Mouse (Mus musculus): ENCODE measurements around the gene Tfap4. TPM values are rescaled to one million over a fixed set of nuclear protein-coding genes. Genes with fewer than 3 reads are reported as not detected.

Gene Tfap4
- 5.7 and 6.4 TPM in 2 replicates for polyA plus RNA-seq (2015; fragmentation: Nextera tagmentation; extraction: Ambion mirVana)

DNA sequence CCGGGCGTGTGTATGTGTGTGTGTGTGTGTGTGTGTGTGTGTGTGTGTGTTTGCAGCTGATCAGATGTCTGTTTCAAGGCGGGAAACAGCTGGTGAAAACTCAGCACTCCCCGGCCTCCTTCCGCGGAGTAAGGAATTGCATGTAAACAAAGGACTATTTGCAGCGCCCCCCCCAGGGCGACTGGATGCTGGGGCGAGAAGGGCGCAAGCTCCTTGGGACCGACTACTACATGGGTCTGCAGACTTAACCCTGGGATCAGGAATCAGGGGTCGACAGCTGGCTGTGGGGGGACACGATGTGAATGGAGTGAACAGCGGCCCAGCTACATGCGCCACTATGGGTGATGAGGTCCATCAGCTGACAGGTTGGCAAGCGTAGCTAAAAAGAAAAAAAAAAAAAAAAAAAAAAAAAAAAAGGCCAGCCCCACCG lies at the start of gene Tfap4:
Tfap4 (minus strand) TSS at position 140 of the 430 bp plus-strand sequence.
- Histone ChIP-seq H3K4me2 (replicated peaks; ENCODE audit: low read depth, low read length) (peak within 1 kb of the TSS; percentile 99), H3K36me3 (ENCODE audit: insufficient read depth, low read length) (no peaks in the 10 kb centered on the region), H3K27ac (ENCODE audit: low read length) (peak within 1 kb of the TSS; percentile 93), H3K9ac (replicated peaks; ENCODE audit: low read depth) (peak within 1 kb of the TSS; percentile 39), H3K27me3 (replicated peaks; ENCODE audit: insufficient read depth, low read length) (no peaks in the 10 kb centered on the region), H3K4me1 (ENCODE audit: insufficient read depth, low read depth, low read length) (peaks cover 8% of the 10 kb centered on the region; the same call in 1 of the 2 replicates), H3K4me3 (ENCODE audit: low read depth, low read length) (peak within 1 kb of the TSS; percentile 71), H3K9me3 (ENCODE audit: low read length) (no peaks in the 10 kb centered on the region)
- DNase-seq (ENCODE audit: low spot score) (peak; percentile 94), ATAC-seq (peak; percentile 32)
- WGBS = 4% methylated on average over 14 of the region's 17 CpGs
- peak; percentile 66 for TF ChIP-seq CTCF (IDR thresholded peaks at IDR 0.05)
- TF ChIP-seq EP300 (IDR thresholded peaks at IDR 0.05) = peak; percentile 48

- H3K9ac ChIP-seq (replicated peaks; ENCODE audit: low read depth) = no peak overlapping the region
- H3K27ac ChIP-seq (ENCODE audit: low read length) = no peak overlapping the region
- WGBS = 62% methylated on average over 17 of the region's 19 CpGs
- no peak overlapping the region for H3K4me3 ChIP-seq (ENCODE audit: low read depth, low read length)
- H3K4me2 ChIP-seq (replicated peaks; ENCODE audit: low read depth, low read length) = no peak overlapping the region
- ATAC-seq (peak; percentile 14; the same call in 1 of the 2 replicates), DNase-seq (ENCODE audit: low spot score) (no peak)
- TF ChIP-seq EP300 (IDR thresholded peaks at IDR 0.05) (no peak), CTCF (IDR thresholded peaks at IDR 0.05) (no peak)
- no peaks in the 10 kb centered on the region for H3K27me3 ChIP-seq (replicated peaks; ENCODE audit: insufficient read depth, low read length)
- H3K9me3 ChIP-seq (ENCODE audit: low read length) = no peaks in the 10 kb centered on the region
- H3K36me3 ChIP-seq (ENCODE audit: insufficient read depth, low read length) = 0 out of 2 replicates have a peak, but pooled peaks cover 13% of the 10 kb centered on the region
- H3K4me1 ChIP-seq (ENCODE audit: insufficient read depth, low read depth, low read length) = peaks cover 22% of the 10 kb centered on the region; the same call in 1 of the 2 replicates
Observed at GRCm38 (mm10) chr16:4608532-4609059, 48.9 kb upstream of the Tfap4 start.

DNA sequence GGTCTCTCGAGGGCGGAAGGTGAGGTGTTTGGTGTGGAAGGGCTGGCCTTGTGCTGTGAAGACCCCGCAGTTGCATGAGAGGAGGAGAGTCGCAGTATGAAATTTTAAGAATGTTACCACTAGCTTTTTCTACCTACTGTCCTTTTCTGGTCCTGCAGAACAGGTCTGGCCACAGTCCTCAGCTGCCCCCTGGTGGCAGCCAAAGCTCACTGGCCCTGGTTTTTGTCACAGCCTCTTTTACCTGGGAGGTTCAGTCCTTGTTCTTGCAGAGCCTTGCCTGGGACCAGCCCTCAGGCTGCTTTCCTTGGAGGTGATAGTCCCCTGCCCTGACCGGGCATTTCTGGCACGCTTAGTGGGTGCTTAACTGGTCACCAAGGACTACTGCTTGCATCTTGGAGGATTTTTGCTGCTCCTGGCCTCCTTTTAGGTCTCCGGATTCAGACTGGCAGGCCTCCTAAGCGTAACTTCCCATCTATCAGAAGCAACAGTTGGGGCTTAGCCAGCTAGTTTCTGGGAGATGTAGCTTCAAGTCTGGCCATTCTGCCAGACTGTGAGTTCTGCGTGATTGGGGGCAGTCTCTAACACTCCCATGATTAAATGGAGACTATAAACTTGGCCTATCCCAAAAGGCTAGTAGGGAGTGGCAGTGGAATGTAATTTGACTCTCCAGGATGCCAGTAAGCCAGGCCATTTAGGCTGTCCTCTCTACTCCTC lies 48.3 kb upstream of the Tfap4 start:
- Histone ChIP-seq H3K9ac (replicated peaks; ENCODE audit: low read depth) (no peak overlapping the region), H3K4me3 (ENCODE audit: low read depth, low read length) (no peak overlapping the region), H3K27me3 (replicated peaks; ENCODE audit: insufficient read depth, low read length) (no peaks in the 10 kb centered on the region), H3K4me1 (ENCODE audit: insufficient read depth, low read depth, low read length) (peaks cover 26% of the 10 kb centered on the region; the same call in 1 of the 2 replicates), H3K4me2 (replicated peaks; ENCODE audit: low read depth, low read length) (no peak overlapping the region), H3K27ac (ENCODE audit: low read length) (0 out of 2 replicates have a peak overlapping the region, but pooled peaks have one; percentile 32), H3K9me3 (ENCODE audit: low read length) (no peaks in the 10 kb centered on the region), H3K36me3 (ENCODE audit: insufficient read depth, low read length) (0 out of 2 replicates have a peak, but pooled peaks cover 12% of the 10 kb centered on the region)
- TF ChIP-seq CTCF (IDR thresholded peaks at IDR 0.05) (peak; percentile 98), EP300 (IDR thresholded peaks at IDR 0.05) (no peak)
- ATAC-seq (peak; percentile 53), DNase-seq (ENCODE audit: low spot score) (peak; percentile 89)
- whole genome bisulfite sequencing = 40% methylated on average over 9 of the region's 9 CpGs

DNA sequence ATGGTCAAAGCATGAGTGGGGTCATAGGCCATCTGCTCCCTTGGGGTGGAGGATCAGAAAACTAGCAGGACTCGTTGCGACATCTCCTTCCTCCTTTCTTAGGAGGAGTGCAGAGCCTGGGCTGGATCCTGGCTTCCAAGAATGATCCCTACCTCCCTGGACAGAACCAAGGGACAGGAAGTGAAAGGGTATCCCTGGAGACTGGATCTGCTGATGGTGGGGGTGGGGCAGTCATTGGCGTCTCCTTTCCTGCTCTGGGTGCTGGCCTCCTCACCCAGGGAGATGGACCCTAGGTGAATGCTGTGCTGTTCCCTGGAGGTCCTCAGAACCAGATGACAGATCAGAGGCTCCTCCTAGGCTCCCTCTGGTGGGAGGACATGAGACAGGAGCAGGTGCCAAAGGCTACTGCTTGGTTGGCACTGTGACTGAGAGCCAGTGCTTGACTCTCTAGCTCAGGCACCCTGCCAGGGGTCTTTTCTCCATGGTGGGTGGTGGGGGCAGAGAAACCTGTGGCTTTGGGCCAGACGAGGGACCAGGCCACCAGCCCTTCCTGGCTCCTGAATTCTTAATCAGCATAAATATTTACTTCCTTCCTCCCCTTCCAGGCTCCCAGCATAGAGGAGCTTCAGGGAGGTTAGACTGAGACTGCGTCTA lies 46.9 kb upstream of the Tfap4 start:
- H3K27me3 ChIP-seq (replicated peaks; ENCODE audit: insufficient read depth, low read length) = no peaks in the 10 kb centered on the region
- WGBS = 7% methylated on average over 5 of the region's 5 CpGs
- DNase-seq (ENCODE audit: low spot score) (peak; percentile 76), ATAC-seq (peak; percentile 62)
- H3K4me2 ChIP-seq (replicated peaks; ENCODE audit: low read depth, low read length) = no peak overlapping the region
- peaks cover 28% of the 10 kb centered on the region; the same call in 1 of the 2 replicates for H3K4me1 ChIP-seq (ENCODE audit: insufficient read depth, low read depth, low read length)
- peak overlapping the region; percentile 64 for H3K27ac ChIP-seq (ENCODE audit: low read length)
- no peaks in the 10 kb centered on the region for H3K9me3 ChIP-seq (ENCODE audit: low read length)
- 0 out of 2 replicates have a peak, but pooled peaks cover 5% of the 10 kb centered on the region for H3K36me3 ChIP-seq (ENCODE audit: insufficient read depth, low read length)
- H3K9ac ChIP-seq (replicated peaks; ENCODE audit: low read depth) = no peak overlapping the region
- TF ChIP-seq CTCF (IDR thresholded peaks at IDR 0.05) = peak; percentile 78
- TF ChIP-seq EP300 (IDR thresholded peaks at IDR 0.05) = peak; percentile 74
- no peak overlapping the region for H3K4me3 ChIP-seq (ENCODE audit: low read depth, low read length)

DNA sequence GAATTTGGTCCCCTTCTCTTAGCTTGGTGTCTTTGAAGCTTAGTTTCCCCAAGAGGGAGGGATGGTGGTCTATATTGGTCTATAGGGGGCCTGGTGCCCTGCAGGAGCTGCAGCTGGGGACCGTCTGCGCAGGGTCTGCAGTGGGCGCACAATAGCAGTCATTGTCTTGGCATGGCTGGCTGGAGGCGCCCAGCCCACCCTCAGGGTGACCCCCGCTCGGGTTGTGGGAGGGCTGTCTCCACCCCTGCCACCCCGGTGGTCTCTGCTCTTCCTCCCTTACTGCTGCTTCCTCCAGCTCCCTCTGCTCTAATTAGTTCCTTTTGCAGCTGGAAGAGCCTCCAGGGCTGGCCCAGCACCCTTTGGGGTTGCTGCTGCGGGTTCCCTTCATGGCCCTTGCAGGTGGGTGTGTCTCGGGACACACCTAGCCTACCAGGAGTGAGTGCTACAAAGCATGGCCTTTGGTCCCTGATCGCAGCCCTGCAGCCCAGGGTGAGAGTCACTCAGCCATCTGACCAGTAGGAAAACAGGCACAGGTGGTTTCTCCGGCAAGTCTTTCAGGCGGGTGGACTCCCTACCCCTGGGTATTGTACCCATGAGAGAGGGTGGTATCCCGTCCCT lies 46.0 kb upstream of the Tfap4 start:
- Histone ChIP-seq H3K27me3 (replicated peaks; ENCODE audit: insufficient read depth, low read length) (no peaks in the 10 kb centered on the region), H3K4me1 (ENCODE audit: insufficient read depth, low read depth, low read length) (peaks cover 28% of the 10 kb centered on the region; the same call in 1 of the 2 replicates), H3K9ac (replicated peaks; ENCODE audit: low read depth) (no peak overlapping the region), H3K4me3 (ENCODE audit: low read depth, low read length) (no peak overlapping the region), H3K4me2 (replicated peaks; ENCODE audit: low read depth, low read length) (no peak overlapping the region), H3K27ac (ENCODE audit: low read length) (peak overlapping the region; percentile 64), H3K36me3 (ENCODE audit: insufficient read depth, low read length) (no peaks in the 10 kb centered on the region), H3K9me3 (ENCODE audit: low read length) (no peaks in the 10 kb centered on the region)
- ATAC-seq (no peak), DNase-seq (ENCODE audit: low spot score) (no peak)
- WGBS = 60% methylated on average over 13 of the region's 13 CpGs
- TF ChIP-seq CTCF (IDR thresholded peaks at IDR 0.05) (no peak), EP300 (IDR thresholded peaks at IDR 0.05) (no peak)
